Mouse (Mus musculus) liver, adult 2 months (tissue): Measurements from ENCODE around the gene Bok. TPM values are rescaled to one million over a fixed set of nuclear protein-coding genes. Genes with fewer than 3 reads are reported as not detected.
A peak's percentile ranks its signal among the peaks of the same experiment; 100 is the strongest.

Experiments used
- DNase-seq: peaks from one replicate; pipeline ENCODE4 v3.0.0-alpha.2; 2011; ENCODE audit warnings: low read depth, low spot score; ENCODE audit errors: extremely low read depth
- H3K27ac ChIP-seq: fragments of 200-500 bp; replicated peaks from 2 replicates; pipeline ENCODE4 v1.5.1; 2012; ENCODE audit warnings: low read depth, mild to moderate bottlenecking, control low read depth, inconsistent platforms, low read length; ENCODE audit not compliant: insufficient read depth
- H3K27me3 ChIP-seq: fragments of 200-500 bp; 2 replicates; pipeline ENCODE4 v1.6.1; 2012; ENCODE audit warnings: mild to moderate bottlenecking, moderate library complexity, low read length, inconsistent platforms; ENCODE audit not compliant: control insufficient read depth, insufficient read depth
- H3K36me3 ChIP-seq: fragments of 200-500 bp; 2 replicates; pipeline ENCODE4 v1.6.1; 2012; ENCODE audit warnings: low read length, inconsistent platforms; ENCODE audit not compliant: control insufficient read depth, insufficient read depth
- H3K4me1 ChIP-seq: fragments of 200-500 bp; 2 replicates; pipeline ENCODE4 v1.6.1; 2011; ENCODE audit warnings: low read length; ENCODE audit not compliant: control insufficient read depth, insufficient read depth
- H3K4me3 ChIP-seq: fragments of 200-500 bp; 2 replicates; pipeline ENCODE4 v1.5.1; 2011; ENCODE audit warnings: low read depth, mild to moderate bottlenecking, control low read depth, low read length, moderate library complexity; ENCODE audit not compliant: insufficient read depth
- H3K79me2 ChIP-seq: fragments of 200-500 bp; 2 replicates; pipeline ENCODE4 v1.6.1; 2012; ENCODE audit warnings: inconsistent platforms, mild to moderate bottlenecking, low read length, moderate library complexity; ENCODE audit not compliant: control insufficient read depth, insufficient read depth
- H3K9ac ChIP-seq: fragments of 200-500 bp; 2 replicates; pipeline ENCODE4 v1.6.1; 2012; ENCODE audit warnings: low read depth, mild to moderate bottlenecking, control low read depth, inconsistent platforms, low read length
- CTCF ChIP-seq: fragments of 200-500 bp; IDR thresholded peaks from 2 replicates; pipeline ENCODE4 v1.5.1; 2011; ENCODE audit warnings: low read depth, low read length, control low read depth
- POLR2A ChIP-seq: fragments of 200-500 bp; IDR thresholded peaks from 2 replicates; pipeline ENCODE4 v1.6.1; 2011; ENCODE audit warnings: low read length, control low read depth; ENCODE audit not compliant: insufficient read depth; ENCODE audit errors: extremely low read depth
- WGBS: fragments of 180-500 bp; shearing (Covaris S2); methylation state at CpG from one replicate; pipeline ENCODE4 v1.1.7; 2018; 5-methylcytosine and 5-hydroxymethylcytosine counted together
- polyA plus RNA-seq: library from polyadenylated mRNA; depleted of rRNA; stranded (reverse); fragments of >200 nt; gene quantifications from 2 replicates; pipeline ENCODE4 v1.2.3, GENCODE M21; 2012
- total RNA-seq: library from RNA; depleted of rRNA; stranded (reverse); fragments of >200 nt; gene quantifications from 2 replicates; pipeline ENCODE4 v1.2.3, GENCODE M21; 2014

The Bok gene
- total and polyA plus RNA-seq, 2 experiments = 7.3 to 15.9 TPM

DNA sequence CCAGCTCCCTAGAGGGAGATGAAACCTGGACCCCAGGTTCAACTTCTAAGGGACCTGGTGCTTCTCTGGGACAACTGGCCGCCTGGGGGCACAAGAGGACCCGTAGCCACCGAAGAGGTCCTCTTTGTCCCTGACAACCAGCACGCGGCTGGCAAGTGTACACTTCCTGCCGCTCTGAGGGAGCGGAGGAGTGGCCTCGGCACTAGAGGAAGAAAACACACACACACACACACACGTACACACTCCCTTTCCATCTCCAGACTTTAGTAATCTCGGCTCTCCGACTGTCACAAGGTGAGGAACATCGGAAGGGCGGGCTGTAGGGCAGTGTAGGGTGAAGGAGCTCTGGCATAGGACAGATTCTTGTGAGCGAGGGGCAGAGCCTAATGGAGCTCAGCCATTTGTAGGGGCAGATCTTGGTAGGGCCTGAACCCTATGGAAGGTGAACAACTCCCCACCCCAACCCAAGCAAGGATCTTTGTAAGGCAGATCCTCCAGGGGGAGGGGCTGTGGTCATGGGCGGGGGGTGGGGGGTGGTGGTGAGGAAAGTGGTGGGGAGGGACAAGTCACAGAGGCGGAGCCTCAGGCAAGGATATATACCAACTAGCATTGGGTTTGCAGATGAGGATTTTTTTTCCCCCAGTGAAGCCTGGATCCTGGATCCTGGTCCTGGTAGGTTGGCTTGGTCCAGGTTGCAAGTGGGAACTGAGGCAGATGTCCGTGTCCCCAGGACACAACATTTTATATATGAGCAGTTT lies 16.5 kb upstream of the Bok start:
- H3K36me3 ChIP-seq = no peaks in the 10 kb centered on the region
- TF ChIP-seq CTCF = peak; percentile 82
- no peak for TF ChIP-seq POLR2A
- H3K27ac ChIP-seq = no peak overlapping the region
- H3K4me1 ChIP-seq = peaks cover 4% of the 10 kb centered on the region; the same call in 1 of the 2 replicates
- peak; percentile 64 for DNase-seq
- peak overlapping the region; percentile 40 for H3K9ac ChIP-seq
- H3K27me3 ChIP-seq = no peaks in the 10 kb centered on the region
- no peaks in the 10 kb centered on the region for H3K79me2 ChIP-seq
- H3K4me3 ChIP-seq = peak overlapping the region; percentile 31
- WGBS = 14% methylated on average over 17 of the region's 17 CpGs

GRCm38 (mm10) chr1:93669941-93670340 lies 15.5 kb upstream of the Bok start:
- Histone ChIP-seq H3K9ac (no peak overlapping the region), H3K36me3 (no peaks in the 10 kb centered on the region), H3K27ac (no peak overlapping the region), H3K79me2 (no peaks in the 10 kb centered on the region), H3K4me3 (no peak overlapping the region), H3K4me1 (peaks cover 4% of the 10 kb centered on the region; the same call in 1 of the 2 replicates), H3K27me3 (no peaks in the 10 kb centered on the region)
- DNase-seq = no peak
- no peak for TF ChIP-seq POLR2A
- TF ChIP-seq CTCF = no peak

DNA sequence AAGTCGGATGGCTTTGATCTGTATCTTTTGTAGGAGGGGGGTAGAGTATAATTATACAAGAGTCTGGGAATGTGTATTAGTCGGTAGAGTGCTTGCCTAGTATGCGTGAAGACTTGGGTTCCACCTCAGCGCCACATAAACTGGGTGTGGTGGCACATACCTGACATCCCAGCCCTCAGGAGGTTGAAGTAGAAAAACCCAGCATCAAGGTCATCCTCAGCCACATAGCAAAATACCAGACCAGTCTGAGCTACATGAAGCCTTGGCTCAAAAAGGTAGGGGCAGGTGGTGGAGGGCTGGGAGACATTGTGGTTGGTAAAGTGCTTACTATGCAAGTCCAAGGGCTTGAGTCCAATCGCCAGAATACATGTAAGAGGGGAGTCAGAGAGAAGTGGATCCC lies 12.8 kb upstream of the Bok start:
- WGBS = 93% methylated on average over 5 of the region's 5 CpGs
- no peak overlapping the region for H3K27ac ChIP-seq

DNA sequence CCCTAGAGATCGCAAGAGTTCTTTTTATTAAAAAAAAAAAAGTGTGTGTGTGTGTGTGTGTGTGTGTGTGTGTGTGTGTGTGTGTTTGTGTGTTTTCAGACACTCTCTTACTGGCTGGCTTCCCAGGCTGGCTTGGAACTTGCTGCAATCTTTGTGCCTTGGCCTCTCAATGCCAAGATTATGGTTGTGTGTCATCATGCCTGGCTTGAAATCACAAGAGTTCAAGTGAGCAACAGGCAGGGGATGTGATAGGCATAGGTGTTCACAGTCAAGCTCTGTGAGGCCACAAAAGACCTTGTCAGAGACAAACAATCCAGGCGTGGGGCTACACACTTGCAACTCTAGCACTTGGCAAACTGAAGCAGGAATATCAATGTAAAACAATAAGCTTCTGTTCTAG lies 7.1 kb upstream of the Bok start:
- Histone ChIP-seq H3K27ac (0 out of 2 replicates have a peak overlapping the region, but pooled peaks have one; percentile 18), H3K9ac (no peak overlapping the region), H3K27me3 (no peaks in the 10 kb centered on the region), H3K4me3 (no peak overlapping the region), H3K4me1 (peaks cover 4% of the 10 kb centered on the region), H3K79me2 (no peaks in the 10 kb centered on the region), H3K36me3 (no peaks in the 10 kb centered on the region)
- DNase-seq = peak; percentile 97
- WGBS = 8% methylated on average over 2 of the region's 2 CpGs
- TF ChIP-seq POLR2A (no peak), CTCF (no peak)

More for the DNA sequence above, 12.8 kb upstream of the Bok start:
- peaks cover 4% of the 10 kb centered on the region; the same call in 1 of the 2 replicates for H3K4me1 ChIP-seq
- no peak overlapping the region for H3K4me3 ChIP-seq
- no peaks in the 10 kb centered on the region for H3K36me3 ChIP-seq
- no peak overlapping the region for H3K9ac ChIP-seq
- no peaks in the 10 kb centered on the region for H3K27me3 ChIP-seq
- H3K79me2 ChIP-seq = no peaks in the 10 kb centered on the region
- no peak for DNase-seq
- no peak for TF ChIP-seq POLR2A
- no peak for TF ChIP-seq CTCF

DNA sequence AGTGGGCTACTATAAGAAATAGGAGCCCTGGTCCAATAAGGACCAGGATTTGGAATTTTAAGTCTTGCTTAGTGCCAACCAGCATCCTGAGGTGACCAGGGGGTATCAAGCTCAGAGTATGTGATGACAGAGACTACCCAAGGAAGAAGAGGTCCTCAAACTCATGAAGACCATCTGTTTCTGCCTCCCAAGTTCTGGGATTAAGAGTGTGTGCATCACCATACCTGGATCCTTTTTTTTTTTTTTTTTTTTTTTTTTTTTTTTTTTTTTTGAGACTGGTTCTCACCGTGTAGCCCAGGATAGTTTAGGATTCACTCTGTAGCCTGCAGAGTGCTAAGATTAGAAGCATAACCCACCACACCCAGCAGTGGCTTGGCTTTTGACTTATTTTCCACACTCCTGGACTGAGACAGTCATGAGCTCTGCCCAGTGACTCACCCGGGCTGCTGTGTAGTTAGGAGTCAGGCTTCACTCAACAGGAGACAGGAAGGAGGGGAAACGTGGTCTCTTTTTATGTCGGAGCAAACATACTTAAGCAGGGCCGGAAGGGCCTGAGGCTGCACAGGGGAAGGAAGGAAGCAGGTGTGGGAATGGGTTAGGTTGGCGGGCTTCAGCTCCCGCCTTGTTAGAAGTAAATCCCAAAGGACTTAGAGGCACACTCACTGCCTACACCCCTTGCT lies 5.4 kb upstream of the Bok start:
- no peak overlapping the region for H3K9ac ChIP-seq
- WGBS = 60% methylated on average over 7 of the region's 7 CpGs
- no peaks in the 10 kb centered on the region for H3K27me3 ChIP-seq
- peaks cover 4% of the 10 kb centered on the region for H3K4me1 ChIP-seq
- no peak for TF ChIP-seq POLR2A
- no peak for TF ChIP-seq CTCF
- no peak for DNase-seq
- no peaks in the 10 kb centered on the region for H3K79me2 ChIP-seq
- H3K27ac ChIP-seq = no peak overlapping the region
- H3K36me3 ChIP-seq = no peaks in the 10 kb centered on the region
- no peak overlapping the region for H3K4me3 ChIP-seq
